Mouse (Mus musculus): Measurements from ENCODE around the gene Mcpt9. TPM values are rescaled to one million over a fixed set of nuclear protein-coding genes. Genes with fewer than 3 reads are reported as not detected.

Mcpt9 gene
- polyA plus RNA-seq (2014; fragmentation: Illumina TruSeq; extraction: RNeasy Lipid Tissue Mini Kit (QIAGEN cat#74804); ENCODE audit: low read depth, low replicate concordance): not detected

GRCm38 (mm10) chr14:56030395-56030794 lies at the start of gene Mcpt9:
Mcpt9 (minus strand) TSS chr14:56030495.

DNA sequence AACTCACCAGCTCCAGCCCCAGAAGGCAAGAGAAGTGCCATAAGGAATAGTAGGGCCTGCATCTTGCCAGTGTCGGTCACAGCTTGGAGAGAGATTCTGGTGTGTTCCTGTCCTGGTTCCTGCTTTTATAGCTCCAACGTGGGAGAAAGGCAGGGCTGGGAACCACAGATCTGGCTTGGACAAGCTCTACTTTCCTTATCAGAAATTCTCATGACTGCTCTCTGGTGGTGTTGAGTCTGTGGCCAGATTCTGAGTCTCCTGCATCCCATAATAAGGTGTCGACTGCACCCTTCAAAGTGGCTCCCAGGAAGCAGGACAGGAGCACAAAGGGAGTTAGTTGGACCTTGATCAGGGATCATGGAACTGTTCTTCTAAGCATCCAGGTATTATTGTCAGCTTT lies 31.9 kb upstream of the Mcpt9 start, which contains the start of gene Mcpt4:
Gene Mcpt4, minus strand, starts transcription at position 101 of the 400 bp plus-strand sequence.

GRCm38 (mm10) chr14:56041792-56042191 lies 11.5 kb upstream of the Mcpt9 start, which contains the start of gene Mcpt2:
Mcpt2 (plus strand) TSS chr14:56042041.

GRCm38 (mm10) chr14:56017671-56018070 lies 12.6 kb downstream of the Mcpt9 start, which contains the start of gene Mcpt1:
Mcpt1 (plus strand) TSS chr14:56017971.

Other genes starting within 250 kb of the Mcpt9 start
- 21.5 TPM for gene Adcy4, start 246.4 kb downstream of the Mcpt9 start, polyA plus RNA-seq (2014; fragmentation: Illumina TruSeq; extraction: RNeasy Lipid Tissue Mini Kit (QIAGEN cat#74804); ENCODE audit: low read depth, low replicate concordance)
- 3.1 TPM for gene Ripk3, start 241.6 kb downstream of the Mcpt9 start, polyA plus RNA-seq (2014; fragmentation: Illumina TruSeq; extraction: RNeasy Lipid Tissue Mini Kit (QIAGEN cat#74804); ENCODE audit: low read depth, low replicate concordance)
- 5.2 TPM for gene Nfatc4, start 207.4 kb downstream of the Mcpt9 start, polyA plus RNA-seq (2014; fragmentation: Illumina TruSeq; extraction: RNeasy Lipid Tissue Mini Kit (QIAGEN cat#74804); ENCODE audit: low read depth, low replicate concordance)
- gene Nynrin, start 176.5 kb downstream of the Mcpt9 start, polyA plus RNA-seq (2014; fragmentation: Illumina TruSeq; extraction: RNeasy Lipid Tissue Mini Kit (QIAGEN cat#74804); ENCODE audit: low read depth, low replicate concordance): 3.8 TPM
- gene Cbln3, start 146.1 kb downstream of the Mcpt9 start, polyA plus RNA-seq (2014; fragmentation: Illumina TruSeq; extraction: RNeasy Lipid Tissue Mini Kit (QIAGEN cat#74804); ENCODE audit: low read depth, low replicate concordance): not detected
- gene Khnyn, start 145.5 kb downstream of the Mcpt9 start, polyA plus RNA-seq (2014; fragmentation: Illumina TruSeq; extraction: RNeasy Lipid Tissue Mini Kit (QIAGEN cat#74804); ENCODE audit: low read depth, low replicate concordance): 13.0 TPM
- gene Sdr39u1, start 130.2 kb downstream of the Mcpt9 start, polyA plus RNA-seq (2014; fragmentation: Illumina TruSeq; extraction: RNeasy Lipid Tissue Mini Kit (QIAGEN cat#74804); ENCODE audit: low read depth, low replicate concordance): 150 TPM
- gene Cma1, start 85.8 kb downstream of the Mcpt9 start, polyA plus RNA-seq (2014; fragmentation: Illumina TruSeq; extraction: RNeasy Lipid Tissue Mini Kit (QIAGEN cat#74804); ENCODE audit: low read depth, low replicate concordance): 2.4 TPM
- not detected for gene Cma2, start 79.5 kb downstream of the Mcpt9 start, polyA plus RNA-seq (2014; fragmentation: Illumina TruSeq; extraction: RNeasy Lipid Tissue Mini Kit (QIAGEN cat#74804); ENCODE audit: low read depth, low replicate concordance)
- gene Mcpt1, start 12.5 kb downstream of the Mcpt9 start, polyA plus RNA-seq (2014; fragmentation: Illumina TruSeq; extraction: RNeasy Lipid Tissue Mini Kit (QIAGEN cat#74804); ENCODE audit: low read depth, low replicate concordance): not detected
- gene Mcpt2, start 11.5 kb upstream of the Mcpt9 start, polyA plus RNA-seq (2014; fragmentation: Illumina TruSeq; extraction: RNeasy Lipid Tissue Mini Kit (QIAGEN cat#74804); ENCODE audit: low read depth, low replicate concordance): not detected
- 3.5 TPM for gene Mcpt4, start 31.8 kb upstream of the Mcpt9 start, polyA plus RNA-seq (2014; fragmentation: Illumina TruSeq; extraction: RNeasy Lipid Tissue Mini Kit (QIAGEN cat#74804); ENCODE audit: low read depth, low replicate concordance)
- not detected for gene Mcpt8, start 54.8 kb upstream of the Mcpt9 start, polyA plus RNA-seq (2014; fragmentation: Illumina TruSeq; extraction: RNeasy Lipid Tissue Mini Kit (QIAGEN cat#74804); ENCODE audit: low read depth, low replicate concordance)
- not detected for gene Ctsg, start 72.1 kb upstream of the Mcpt9 start, polyA plus RNA-seq (2014; fragmentation: Illumina TruSeq; extraction: RNeasy Lipid Tissue Mini Kit (QIAGEN cat#74804); ENCODE audit: low read depth, low replicate concordance)
- gene Gzme, start 90.1 kb upstream of the Mcpt9 start, polyA plus RNA-seq (2014; fragmentation: Illumina TruSeq; extraction: RNeasy Lipid Tissue Mini Kit (QIAGEN cat#74804); ENCODE audit: low read depth, low replicate concordance): not detected
- not detected for gene Gzmd, start 102.1 kb upstream of the Mcpt9 start, polyA plus RNA-seq (2014; fragmentation: Illumina TruSeq; extraction: RNeasy Lipid Tissue Mini Kit (QIAGEN cat#74804); ENCODE audit: low read depth, low replicate concordance)
- gene Gzmg, start 129.1 kb upstream of the Mcpt9 start, polyA plus RNA-seq (2014; fragmentation: Illumina TruSeq; extraction: RNeasy Lipid Tissue Mini Kit (QIAGEN cat#74804); ENCODE audit: low read depth, low replicate concordance): not detected
- gene Gzmn, start 144.1 kb upstream of the Mcpt9 start, polyA plus RNA-seq (2014; fragmentation: Illumina TruSeq; extraction: RNeasy Lipid Tissue Mini Kit (QIAGEN cat#74804); ENCODE audit: low read depth, low replicate concordance): not detected
- gene Gzmf, start 180.9 kb upstream of the Mcpt9 start, polyA plus RNA-seq (2014; fragmentation: Illumina TruSeq; extraction: RNeasy Lipid Tissue Mini Kit (QIAGEN cat#74804); ENCODE audit: low read depth, low replicate concordance): not detected
- gene Gzmc, start 204.2 kb upstream of the Mcpt9 start, polyA plus RNA-seq (2014; fragmentation: Illumina TruSeq; extraction: RNeasy Lipid Tissue Mini Kit (QIAGEN cat#74804); ENCODE audit: low read depth, low replicate concordance): not detected
- gene Gzmb, start 231.8 kb upstream of the Mcpt9 start, polyA plus RNA-seq (2014; fragmentation: Illumina TruSeq; extraction: RNeasy Lipid Tissue Mini Kit (QIAGEN cat#74804); ENCODE audit: low read depth, low replicate concordance): not detected